Mouse (Mus musculus): ENCODE data around the gene Slc37a1.

The Slc37a1 gene

GRCm38 (mm10) chr17:31286492-31286891, at the start of gene Slc37a1:
Slc37a1 (plus strand) TSS chr17:31286792.
- no peaks in the 10 kb centered on the region for H3K27me3 ChIP-seq (ENCODE audit: insufficient read depth, low read length)
- H3K4me3 ChIP-seq (replicated peaks; ENCODE audit: low read length): peak within 1 kb of the TSS; percentile 79
- peaks cover 71% of the 10 kb centered on the region for H3K4me1 ChIP-seq (replicated peaks; ENCODE audit: low read depth, low read length)
- no peaks in the 10 kb centered on the region for H3K36me3 ChIP-seq (ENCODE audit: insufficient read depth, low read length)
- no peaks in the 10 kb centered on the region for H3K9me3 ChIP-seq (ENCODE audit: low read length)
- TF ChIP-seq POU5F1 (IDR thresholded peaks at IDR 0.05; ENCODE audit: borderline replicate concordance, low read length): no peak
- TF ChIP-seq NANOG (IDR thresholded peaks at IDR 0.05; ENCODE audit: borderline replicate concordance, low read length): no peak
- no peak for TF ChIP-seq CTCF (conservative IDR thresholded peaks at IDR 0.05; ENCODE audit: low read length)

DNA sequence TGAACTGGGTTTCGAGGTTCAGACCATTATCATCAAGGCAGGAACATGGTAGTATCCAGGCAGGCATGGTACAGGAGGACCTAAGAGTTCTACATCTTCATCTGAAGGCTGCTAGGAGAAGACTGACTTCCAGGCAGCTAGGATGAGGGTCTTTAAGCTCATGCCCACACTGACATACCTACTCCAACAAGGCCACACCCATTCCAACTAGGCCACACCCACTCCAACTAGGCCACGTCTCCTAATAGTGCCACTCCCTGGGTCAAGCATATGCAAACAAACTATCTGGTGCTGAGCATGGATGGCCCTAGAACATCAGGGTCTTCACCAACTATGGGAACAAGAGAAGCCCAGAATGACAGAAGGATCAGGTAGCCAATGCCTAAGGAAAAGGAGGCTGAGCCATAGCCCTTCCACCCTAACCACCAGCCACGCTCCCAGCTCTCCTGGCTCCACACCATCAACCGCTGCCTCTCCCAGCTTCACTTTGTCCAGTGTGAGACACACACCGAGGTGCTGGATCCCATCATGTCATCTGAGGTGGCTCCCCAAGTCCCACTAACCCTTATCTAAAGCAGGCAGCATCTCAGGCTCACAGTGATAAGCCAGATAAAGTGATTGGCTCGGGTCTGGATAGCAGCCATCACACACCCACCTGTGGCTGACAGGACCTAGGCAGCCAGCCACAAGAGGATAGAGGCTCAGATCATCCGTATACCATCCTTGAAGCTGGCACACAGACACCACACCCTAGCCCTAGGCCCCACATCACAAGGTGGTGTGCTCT, 48.2 kb upstream of the Slc37a1 start:
- TF ChIP-seq CTCF (conservative IDR thresholded peaks at IDR 0.05; ENCODE audit: low read length) (no peak), POU5F1 (IDR thresholded peaks at IDR 0.05; ENCODE audit: borderline replicate concordance, low read length) (no peak), NANOG (IDR thresholded peaks at IDR 0.05; ENCODE audit: borderline replicate concordance, low read length) (no peak)
- H3K36me3 ChIP-seq (ENCODE audit: insufficient read depth, low read length): peaks cover 90% of the 10 kb centered on the region
- no peaks in the 10 kb centered on the region for H3K27me3 ChIP-seq (ENCODE audit: insufficient read depth, low read length)
- H3K4me3 ChIP-seq (replicated peaks; ENCODE audit: low read length): no peak overlapping the region
- H3K4me1 ChIP-seq (replicated peaks; ENCODE audit: low read depth, low read length): peaks cover 9% of the 10 kb centered on the region; the same call in 1 of the 2 replicates
- H3K9me3 ChIP-seq (ENCODE audit: low read length): peaks cover 2% of the 10 kb centered on the region

- no peaks in the 10 kb centered on the region for H3K27me3 ChIP-seq (ENCODE audit: insufficient read depth, low read length)
- peaks cover 69% of the 10 kb centered on the region for H3K36me3 ChIP-seq (ENCODE audit: insufficient read depth, low read length)
- H3K4me1 ChIP-seq (replicated peaks; ENCODE audit: low read depth, low read length): peaks cover 9% of the 10 kb centered on the region
- no peak for TF ChIP-seq NANOG (IDR thresholded peaks at IDR 0.05; ENCODE audit: borderline replicate concordance, low read length)
- TF ChIP-seq CTCF (conservative IDR thresholded peaks at IDR 0.05; ENCODE audit: low read length): no peak
- TF ChIP-seq POU5F1 (IDR thresholded peaks at IDR 0.05; ENCODE audit: borderline replicate concordance, low read length): no peak
- H3K9me3 ChIP-seq (ENCODE audit: low read length): peaks cover 9% of the 10 kb centered on the region
- H3K4me3 ChIP-seq (replicated peaks; ENCODE audit: low read length): no peak overlapping the region
Measured at GRCm38 (mm10) chr17:31241156-31241555, 45.4 kb upstream of the Slc37a1 start.

DNA sequence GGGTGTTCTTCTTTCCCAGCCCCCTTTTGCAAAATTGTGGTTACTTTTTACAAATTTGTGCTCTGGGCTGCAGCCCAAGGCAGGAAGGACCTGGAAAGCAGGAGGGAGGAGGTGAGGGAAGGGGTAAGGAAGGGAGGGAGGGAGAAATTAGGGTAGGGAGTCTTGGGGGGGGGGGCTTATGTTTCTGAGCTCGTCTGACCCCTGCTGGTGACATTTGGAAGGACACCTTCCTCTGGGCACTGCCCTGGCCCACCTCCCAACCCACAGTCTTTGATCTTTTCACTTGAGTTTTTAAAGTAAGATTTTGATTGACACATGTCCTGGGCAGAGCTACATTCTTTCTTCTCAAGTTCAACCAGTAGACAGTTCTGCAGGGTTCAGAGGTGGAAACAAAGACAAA, 43.8 kb upstream of the Slc37a1 start:
- H3K4me3 ChIP-seq (replicated peaks; ENCODE audit: low read length): no peak overlapping the region
- peaks cover 19% of the 10 kb centered on the region for H3K4me1 ChIP-seq (replicated peaks; ENCODE audit: low read depth, low read length)
- no peaks in the 10 kb centered on the region for H3K27me3 ChIP-seq (ENCODE audit: insufficient read depth, low read length)
- peaks cover 52% of the 10 kb centered on the region for H3K36me3 ChIP-seq (ENCODE audit: insufficient read depth, low read length)
- H3K9me3 ChIP-seq (ENCODE audit: low read length): peaks cover 9% of the 10 kb centered on the region
- TF ChIP-seq POU5F1 (IDR thresholded peaks at IDR 0.05; ENCODE audit: borderline replicate concordance, low read length) (no peak), NANOG (IDR thresholded peaks at IDR 0.05; ENCODE audit: borderline replicate concordance, low read length) (no peak), CTCF (conservative IDR thresholded peaks at IDR 0.05; ENCODE audit: low read length) (peak; percentile 39)

- peaks cover 27% of the 10 kb centered on the region for H3K36me3 ChIP-seq (ENCODE audit: insufficient read depth, low read length)
- no peak overlapping the region for H3K4me3 ChIP-seq (replicated peaks; ENCODE audit: low read length)
- H3K4me1 ChIP-seq (replicated peaks; ENCODE audit: low read depth, low read length): peaks cover 21% of the 10 kb centered on the region
- H3K27me3 ChIP-seq (ENCODE audit: insufficient read depth, low read length): no peaks in the 10 kb centered on the region
- H3K9me3 ChIP-seq (ENCODE audit: low read length): peaks cover 9% of the 10 kb centered on the region
- TF ChIP-seq POU5F1 (IDR thresholded peaks at IDR 0.05; ENCODE audit: borderline replicate concordance, low read length): no peak
- no peak for TF ChIP-seq CTCF (conservative IDR thresholded peaks at IDR 0.05; ENCODE audit: low read length)
- TF ChIP-seq NANOG (IDR thresholded peaks at IDR 0.05; ENCODE audit: borderline replicate concordance, low read length): no peak
Measured at GRCm38 (mm10) chr17:31245321-31245720, 41.3 kb upstream of the Slc37a1 start.

DNA sequence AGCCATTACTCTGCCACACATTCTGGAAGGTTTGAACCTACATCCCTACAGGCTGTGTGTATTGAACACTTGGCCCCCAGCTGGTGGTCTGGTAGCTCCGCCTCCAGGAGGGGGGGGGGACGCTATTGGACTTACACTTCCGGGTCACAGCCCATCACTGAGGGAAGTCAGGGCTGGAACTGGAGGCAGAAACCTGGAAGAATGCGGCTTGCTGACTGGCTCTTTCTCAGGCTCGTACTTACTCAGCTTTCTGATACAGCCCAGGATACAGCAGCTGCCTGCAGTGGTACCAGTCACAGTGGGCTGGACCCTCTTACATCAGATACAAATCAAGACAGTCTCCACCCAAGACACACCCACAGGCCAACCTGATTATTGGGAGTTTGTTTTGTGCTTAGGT, 39.4 kb upstream of the Slc37a1 start:
- peaks cover 31% of the 10 kb centered on the region for H3K4me1 ChIP-seq (replicated peaks; ENCODE audit: low read depth, low read length)
- peak overlapping the region; percentile 80 for H3K4me3 ChIP-seq (replicated peaks; ENCODE audit: low read length)
- peaks cover 9% of the 10 kb centered on the region for H3K9me3 ChIP-seq (ENCODE audit: low read length)
- no peak for TF ChIP-seq POU5F1 (IDR thresholded peaks at IDR 0.05; ENCODE audit: borderline replicate concordance, low read length)
- TF ChIP-seq NANOG (IDR thresholded peaks at IDR 0.05; ENCODE audit: borderline replicate concordance, low read length): 0 out of 2 replicates have a peak, but pooled peaks have one; percentile 4
- no peak for TF ChIP-seq CTCF (conservative IDR thresholded peaks at IDR 0.05; ENCODE audit: low read length)
- H3K27me3 ChIP-seq (ENCODE audit: insufficient read depth, low read length): no peaks in the 10 kb centered on the region
- peaks cover 17% of the 10 kb centered on the region for H3K36me3 ChIP-seq (ENCODE audit: insufficient read depth, low read length)

DNA sequence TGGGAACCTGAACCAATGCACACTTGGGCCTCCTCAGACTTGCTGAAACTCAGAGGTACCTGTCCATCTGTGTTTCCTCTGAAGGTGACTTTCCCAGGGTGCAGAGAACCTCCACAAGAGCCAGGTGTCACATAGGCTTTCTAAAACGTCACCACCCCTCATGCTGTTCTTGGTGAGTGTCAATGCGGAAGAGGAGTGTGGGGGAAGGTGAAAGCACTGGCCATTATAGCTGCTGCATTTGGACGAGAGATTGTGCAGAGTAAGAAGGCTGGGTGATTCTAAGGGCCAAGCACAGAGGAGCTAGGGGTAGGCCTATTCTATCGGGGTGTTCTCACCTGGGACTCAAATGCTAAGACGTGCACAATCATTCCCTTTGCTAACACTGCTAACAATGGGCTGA, 32.6 kb upstream of the Slc37a1 start:
- Histone ChIP-seq H3K27me3 (ENCODE audit: insufficient read depth, low read length) (no peaks in the 10 kb centered on the region), H3K36me3 (ENCODE audit: insufficient read depth, low read length) (peaks cover 17% of the 10 kb centered on the region; the same call in 1 of the 2 replicates), H3K9me3 (ENCODE audit: low read length) (peaks cover 10% of the 10 kb centered on the region), H3K4me3 (replicated peaks; ENCODE audit: low read length) (peak overlapping the region; percentile 48), H3K4me1 (replicated peaks; ENCODE audit: low read depth, low read length) (peaks cover 49% of the 10 kb centered on the region)
- TF ChIP-seq POU5F1 (IDR thresholded peaks at IDR 0.05; ENCODE audit: borderline replicate concordance, low read length) (no peak), CTCF (conservative IDR thresholded peaks at IDR 0.05; ENCODE audit: low read length) (no peak), NANOG (IDR thresholded peaks at IDR 0.05; ENCODE audit: borderline replicate concordance, low read length) (no peak)

DNA sequence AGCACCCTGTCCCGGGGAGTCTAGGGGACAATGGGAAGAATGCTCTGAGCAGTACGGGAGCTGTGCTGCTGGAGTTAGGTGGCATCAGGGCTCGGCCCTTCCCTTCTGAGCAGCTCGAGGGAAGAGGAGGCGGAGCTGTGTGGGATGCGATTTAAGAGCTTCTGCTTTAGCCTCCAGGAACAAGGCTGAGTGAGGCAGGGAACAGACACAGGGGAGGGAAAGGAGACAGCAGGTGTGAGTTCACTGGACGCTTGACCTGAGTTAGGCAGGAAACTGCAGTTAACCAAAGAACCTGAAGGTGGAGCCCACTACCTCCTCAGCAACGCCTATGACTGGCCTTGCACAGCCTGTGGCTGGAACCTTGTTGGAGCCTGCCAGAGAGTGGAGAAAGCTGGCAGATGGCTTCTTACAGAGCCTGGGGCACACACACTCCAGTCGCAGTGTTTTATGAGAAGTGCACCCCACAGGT, 32.1 kb upstream of the Slc37a1 start:
- Histone ChIP-seq H3K36me3 (ENCODE audit: insufficient read depth, low read length) (peaks cover 17% of the 10 kb centered on the region; the same call in 1 of the 2 replicates), H3K27me3 (ENCODE audit: insufficient read depth, low read length) (no peaks in the 10 kb centered on the region), H3K9me3 (ENCODE audit: low read length) (peaks cover 10% of the 10 kb centered on the region), H3K4me1 (replicated peaks; ENCODE audit: low read depth, low read length) (peaks cover 54% of the 10 kb centered on the region), H3K4me3 (replicated peaks; ENCODE audit: low read length) (peak overlapping the region; percentile 48)
- TF ChIP-seq CTCF (conservative IDR thresholded peaks at IDR 0.05; ENCODE audit: low read length) (peak; percentile 72), NANOG (IDR thresholded peaks at IDR 0.05; ENCODE audit: borderline replicate concordance, low read length) (no peak)
